Mouse (Mus musculus) thymus, postnatal 0 days (tissue): ENCODE data around the gene Grin2b. TPM values are rescaled to one million over a fixed set of nuclear protein-coding genes. Genes with fewer than 3 reads are reported as not detected.
"Not testable (repeated sequence)": the region's sequence is repeated elsewhere in the genome, so short reads cannot be mapped to it uniquely, and the experiment has no call there.

Experiments
- DNase-seq: peaks from one replicate; pipeline ENCODE4 v3.0.0-alpha.2; 2015; ENCODE audit warnings: low spot score
- polyA plus RNA-seq: library from polyadenylated mRNA; unstranded; fragments of >200 nt; fragmentation: Nextera tagmentation; extraction: Ambion mirVana; gene quantifications from 2 replicates; pipeline ENCODE4 v1.2.1, GENCODE M21; 2015

The Grin2b gene
- polyA plus RNA-seq, 1 experiment from 2014 or later = not detected

- peak; percentile 39 for DNase-seq
Observed at GRCm38 (mm10) chr6:135907540-135908320, 265.6 kb downstream of the Grin2b start.

GRCm38 (mm10) chr6:135907137-135907536 is 266.2 kb downstream of the Grin2b start:
- no peak for DNase-seq

GRCm38 (mm10) chr6:135904391-135904790 is 268.9 kb downstream of the Grin2b start:
- no peak for DNase-seq

- no peak for DNase-seq
Observed at GRCm38 (mm10) chr6:135900410-135900809, 272.9 kb downstream of the Grin2b start.

- DNase-seq = no peak
Observed at GRCm38 (mm10) chr6:135899225-135899624, 274.1 kb downstream of the Grin2b start.

GRCm38 (mm10) chr6:135894793-135895228 is 278.5 kb downstream of the Grin2b start:
- no peak for DNase-seq

- DNase-seq = no peak
Observed at GRCm38 (mm10) chr6:135882611-135883010, 290.7 kb downstream of the Grin2b start.

- no peak for DNase-seq
Observed at GRCm38 (mm10) chr6:135876163-135876726, 297.1 kb downstream of the Grin2b start.

GRCm38 (mm10) chr6:135874626-135875025 is 298.7 kb downstream of the Grin2b start:
- no peak for DNase-seq

- no peak for DNase-seq
Observed at GRCm38 (mm10) chr6:135865832-135866231, 307.5 kb downstream of the Grin2b start.

- no peak for DNase-seq
Observed at GRCm38 (mm10) chr6:135863965-135864364, 309.3 kb downstream of the Grin2b start.

- DNase-seq = no peak
Observed at GRCm38 (mm10) chr6:135859502-135859901, 313.8 kb downstream of the Grin2b start.

- no peak for DNase-seq
Observed at GRCm38 (mm10) chr6:135854173-135854591, 319.1 kb downstream of the Grin2b start.

- DNase-seq = no peak
Observed at GRCm38 (mm10) chr6:135843755-135844154, 329.6 kb downstream of the Grin2b start.

- DNase-seq = no peak
Observed at GRCm38 (mm10) chr6:135836353-135836752, 337.0 kb downstream of the Grin2b start.

GRCm38 (mm10) chr6:135833542-135833941 is 339.8 kb downstream of the Grin2b start:
- DNase-seq = no peak

- DNase-seq = no peak
Observed at GRCm38 (mm10) chr6:135832041-135832440, 341.3 kb downstream of the Grin2b start.

- no peak for DNase-seq
Observed at GRCm38 (mm10) chr6:135831032-135831431, 342.3 kb downstream of the Grin2b start.

- DNase-seq = no peak
Observed at GRCm38 (mm10) chr6:135829458-135829857, 343.9 kb downstream of the Grin2b start.

- DNase-seq = no peak
Observed at GRCm38 (mm10) chr6:135828976-135829375, 344.3 kb downstream of the Grin2b start.

- DNase-seq = peak; percentile 27
Observed at GRCm38 (mm10) chr6:135827942-135828341, 345.4 kb downstream of the Grin2b start.

- DNase-seq = no peak
Observed at GRCm38 (mm10) chr6:135827317-135827716, 346.0 kb downstream of the Grin2b start.

- DNase-seq = not testable (repeated sequence)
Observed at GRCm38 (mm10) chr6:135826776-135827175, 346.5 kb downstream of the Grin2b start.
